Mouse (Mus musculus) thymus, adult 2 months (tissue): ENCODE results near the gene Vmn1r54.
"Not testable (repeated sequence)": the region's sequence is repeated elsewhere in the genome, so short reads cannot be mapped to it uniquely, and the experiment has no call there.

Experiments used
- CTCF ChIP-seq: fragments of 200-500 bp; IDR thresholded peaks from 2 replicates; pipeline ENCODE4 v1.5.1; 2012; ENCODE audit warnings: mild to moderate bottlenecking, control low read depth, low read length, moderate library complexity, borderline replicate concordance; ENCODE audit not compliant: control insufficient read depth, poor library complexity, insufficient read depth; ENCODE audit errors: extremely low read depth
- POLR2A ChIP-seq: fragments of 200-500 bp; IDR thresholded peaks from 2 replicates; pipeline ENCODE4 v1.6.1; 2012; ENCODE audit warnings: mild to moderate bottlenecking, low read length, control low read depth, moderate library complexity; ENCODE audit not compliant: control insufficient read depth, poor library complexity, insufficient read depth; ENCODE audit errors: extremely low read depth

DNA sequence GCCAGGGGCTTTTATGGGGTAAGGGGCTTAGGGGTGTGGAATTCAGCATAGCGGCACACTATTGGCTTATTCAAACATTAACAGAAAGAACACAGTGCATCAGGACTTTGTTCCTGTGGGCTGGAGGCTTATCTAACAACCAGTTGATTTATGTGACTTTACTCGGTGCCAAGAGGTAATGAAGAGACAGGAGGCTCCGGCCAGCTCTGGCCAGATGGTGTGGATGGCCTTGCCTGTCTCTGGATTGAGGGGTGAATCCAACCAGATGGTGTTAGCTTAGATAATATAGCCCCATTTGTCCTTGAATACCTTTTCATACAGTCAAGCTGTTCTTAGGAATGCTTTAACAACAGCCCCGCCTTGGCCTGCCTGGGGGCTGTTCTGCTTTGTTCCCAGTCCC is 14.0 kb upstream of the Vmn1r54 start:
- not testable (repeated sequence) for TF ChIP-seq CTCF, POLR2A
